Mouse (Mus musculus) lung, embryonic 15.5 days (tissue): ENCODE data around the gene Scarb2. TPM values are rescaled to one million over a fixed set of nuclear protein-coding genes. Genes with fewer than 3 reads are reported as not detected.

Experiments
- ATAC-seq: fragments of 200-750 bp; cut with Nextera tagmentation; 2 replicates; pipeline ENCODE4 v1.8.0; 2017; ENCODE audit warnings: moderate number of reproducible peaks, borderline replicate concordance; ENCODE audit not compliant: low FRiP score, low TSS enrichment; ENCODE audit errors: extremely low read depth
- H3K27ac ChIP-seq: fragments of 300-500 bp; sonication (generic); 2 replicates; pipeline ENCODE4 v1.5.1; 2015; ENCODE audit warnings: moderate library complexity, mild to moderate bottlenecking, inconsistent platforms
- H3K27me3 ChIP-seq: fragments of 300-500 bp; sonication (generic); 2 replicates; pipeline ENCODE4 v1.6.1; 2015; ENCODE audit warnings: inconsistent platforms
- H3K36me3 ChIP-seq: fragments of 300-500 bp; sonication (generic); 2 replicates; pipeline ENCODE4 v1.6.1; 2015; ENCODE audit warnings: inconsistent platforms
- H3K4me1 ChIP-seq: fragments of 300-500 bp; sonication (generic); 2 replicates; pipeline ENCODE4 v1.6.1; 2015; ENCODE audit warnings: inconsistent platforms
- H3K4me2 ChIP-seq: fragments of 300-500 bp; sonication (generic); 2 replicates; pipeline ENCODE4 v1.6.1; 2015; ENCODE audit warnings: inconsistent platforms, mild to moderate bottlenecking, moderate library complexity
- H3K4me3 ChIP-seq: fragments of 300-500 bp; sonication (generic); 2 replicates; pipeline ENCODE4 v1.5.1; 2015; ENCODE audit warnings: mild to moderate bottlenecking, inconsistent platforms
- H3K9ac ChIP-seq: fragments of 300-500 bp; sonication (generic); 2 replicates; pipeline ENCODE4 v1.6.1; 2015; ENCODE audit warnings: inconsistent platforms
- H3K9me3 ChIP-seq: fragments of 300-500 bp; sonication (generic); 2 replicates; pipeline ENCODE4 v1.6.1; 2016; ENCODE audit warnings: inconsistent platforms
- WGBS: fragments of 180-500 bp; shearing (Covaris S2); methylation state at CpG from one replicate; pipeline ENCODE4 v1.1.7; 2015; 5-methylcytosine and 5-hydroxymethylcytosine counted together
- polyA plus RNA-seq: library from polyadenylated mRNA; unstranded; fragments of >200 nt; fragmentation: Nextera tagmentation; extraction: Ambion mirVana; gene quantifications from 2 replicates; pipeline ENCODE4 v1.2.1, GENCODE M21; 2015

The Scarb2 gene
- polyA plus RNA-seq, 1 experiment from 2014 or later: 17.2 TPM

GRCm38 (mm10) chr5:92465511-92465910, 41.1 kb downstream of the Scarb2 start:
- Histone ChIP-seq H3K27ac (no peak overlapping the region), H3K36me3 (peaks cover 4% of the 10 kb centered on the region; the same call in 1 of the 2 replicates), H3K27me3 (no peaks in the 10 kb centered on the region), H3K4me3 (no peak overlapping the region), H3K9ac (no peak overlapping the region), H3K4me2 (no peak overlapping the region), H3K4me1 (peaks cover 19% of the 10 kb centered on the region), H3K9me3 (no peaks in the 10 kb centered on the region)
- WGBS: 85% methylated on average over 5 of the region's 5 CpGs
- no peak for ATAC-seq

GRCm38 (mm10) chr5:92461321-92461720, 45.3 kb downstream of the Scarb2 start:
- Histone ChIP-seq H3K4me2 (no peak overlapping the region), H3K4me1 (no peaks in the 10 kb centered on the region), H3K9ac (no peak overlapping the region), H3K27me3 (no peaks in the 10 kb centered on the region), H3K9me3 (no peaks in the 10 kb centered on the region), H3K36me3 (peaks cover 17% of the 10 kb centered on the region; the same call in 1 of the 2 replicates), H3K27ac (no peak overlapping the region), H3K4me3 (no peak overlapping the region)
- WGBS: 16% methylated on average over 5 of the region's 5 CpGs
- no peak for ATAC-seq

DNA sequence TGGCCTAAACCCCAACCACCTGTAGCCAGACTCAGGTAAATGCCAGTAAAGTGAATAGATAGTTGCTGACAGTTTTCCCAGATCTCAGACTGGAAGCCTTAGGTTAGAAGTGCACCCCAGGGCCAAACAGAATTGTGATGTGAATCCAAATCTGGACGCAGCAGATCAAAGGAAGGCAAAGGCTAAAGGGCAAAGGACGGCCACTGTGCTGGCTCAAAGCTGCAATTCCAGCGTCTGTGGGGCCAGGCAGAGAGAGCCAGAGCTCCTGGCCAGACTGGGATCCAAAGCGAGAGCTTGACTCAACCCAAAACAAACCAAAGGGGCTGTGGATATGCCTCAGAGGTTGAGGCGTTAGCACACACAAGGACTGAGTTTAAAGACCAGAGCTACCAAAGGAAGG, 47.9 kb downstream of the Scarb2 start:
- no peak overlapping the region for H3K9ac ChIP-seq
- 50% methylated on average over 5 of the region's 5 CpGs for WGBS
- H3K36me3 ChIP-seq: peaks cover 27% of the 10 kb centered on the region
- no peaks in the 10 kb centered on the region for H3K4me1 ChIP-seq
- H3K4me2 ChIP-seq: no peak overlapping the region
- no peaks in the 10 kb centered on the region for H3K27me3 ChIP-seq
- H3K4me3 ChIP-seq: no peak overlapping the region
- no peak for ATAC-seq
- no peaks in the 10 kb centered on the region for H3K9me3 ChIP-seq
- no peak overlapping the region for H3K27ac ChIP-seq

DNA sequence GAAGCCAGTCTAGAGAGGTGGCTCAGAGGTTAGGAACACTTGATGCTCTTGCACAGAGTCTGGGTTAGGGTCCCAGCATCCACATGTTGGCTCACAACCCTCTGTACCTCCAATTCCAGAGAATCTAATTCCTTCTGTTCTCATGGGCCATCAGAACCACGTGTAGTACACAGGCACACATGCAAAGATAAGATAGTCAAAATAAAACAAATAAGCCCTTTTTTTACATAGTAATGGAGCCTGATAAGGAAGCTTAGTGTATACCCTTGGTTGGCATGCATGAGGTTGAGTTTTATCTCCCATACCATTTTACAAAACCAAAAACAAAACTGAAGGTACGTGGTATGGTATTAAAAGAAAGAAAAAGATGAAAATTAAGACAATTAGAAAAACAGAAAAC, 49.2 kb downstream of the Scarb2 start:
- Histone ChIP-seq H3K4me1 (no peaks in the 10 kb centered on the region), H3K4me3 (no peak overlapping the region), H3K9ac (no peak overlapping the region), H3K27ac (no peak overlapping the region), H3K36me3 (peaks cover 35% of the 10 kb centered on the region), H3K4me2 (no peak overlapping the region), H3K9me3 (no peaks in the 10 kb centered on the region), H3K27me3 (no peaks in the 10 kb centered on the region)
- no peak for ATAC-seq
- 65% methylated on average over 2 of the region's 2 CpGs for WGBS

DNA sequence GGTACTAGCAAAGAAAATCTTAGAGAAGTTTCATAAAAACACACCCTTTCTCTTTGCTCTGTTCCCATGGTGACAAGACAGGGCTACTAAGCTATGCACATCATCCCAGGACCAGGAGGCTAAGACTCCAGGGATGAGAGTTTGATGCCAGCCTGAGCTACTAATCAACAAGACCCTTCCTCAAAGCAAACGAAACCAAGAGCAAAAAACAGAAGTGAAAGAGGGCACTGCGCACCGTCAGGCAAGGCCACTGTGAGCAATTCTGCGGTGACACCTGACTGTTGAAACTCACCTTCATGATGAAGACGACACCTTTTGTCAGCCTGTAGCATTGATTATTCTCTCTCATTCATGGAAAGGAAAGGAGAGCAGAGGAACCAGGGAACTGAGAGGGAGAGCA, 53.8 kb downstream of the Scarb2 start:
- Histone ChIP-seq H3K27ac (no peak overlapping the region), H3K9me3 (no peaks in the 10 kb centered on the region), H3K4me3 (no peak overlapping the region), H3K4me1 (no peaks in the 10 kb centered on the region), H3K9ac (no peak overlapping the region), H3K36me3 (peaks cover 68% of the 10 kb centered on the region), H3K4me2 (no peak overlapping the region), H3K27me3 (no peaks in the 10 kb centered on the region)
- ATAC-seq: no peak
- 94% methylated on average over 5 of the region's 5 CpGs for whole genome bisulfite sequencing

DNA sequence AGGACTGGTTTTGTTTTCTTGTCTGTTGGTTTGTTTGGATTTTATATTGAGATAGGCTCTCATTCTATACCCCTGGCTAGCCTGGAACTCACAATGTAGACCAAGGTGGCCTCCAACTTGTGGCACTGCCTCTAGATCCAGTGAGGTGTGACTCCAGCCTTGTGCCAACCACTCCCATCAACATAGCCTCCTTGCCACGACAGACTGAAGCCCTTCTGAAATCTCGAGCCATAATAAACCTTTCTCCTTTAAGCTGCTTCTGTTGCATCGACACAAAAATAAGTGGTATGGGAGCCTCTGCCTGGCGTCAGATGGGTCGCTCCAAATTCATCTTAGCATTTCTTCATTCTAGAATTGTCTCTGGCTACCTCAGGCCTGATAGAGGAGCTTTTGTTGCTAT, 59.9 kb downstream of the Scarb2 start:
- peaks cover 70% of the 10 kb centered on the region for H3K36me3 ChIP-seq
- no peaks in the 10 kb centered on the region for H3K4me1 ChIP-seq
- 93% methylated on average over 5 of the region's 5 CpGs for WGBS
- ATAC-seq: no peak
- no peak overlapping the region for H3K27ac ChIP-seq
- H3K9ac ChIP-seq: no peak overlapping the region
- no peaks in the 10 kb centered on the region for H3K9me3 ChIP-seq
- H3K4me2 ChIP-seq: no peak overlapping the region
- H3K27me3 ChIP-seq: no peaks in the 10 kb centered on the region
- no peak overlapping the region for H3K4me3 ChIP-seq

DNA sequence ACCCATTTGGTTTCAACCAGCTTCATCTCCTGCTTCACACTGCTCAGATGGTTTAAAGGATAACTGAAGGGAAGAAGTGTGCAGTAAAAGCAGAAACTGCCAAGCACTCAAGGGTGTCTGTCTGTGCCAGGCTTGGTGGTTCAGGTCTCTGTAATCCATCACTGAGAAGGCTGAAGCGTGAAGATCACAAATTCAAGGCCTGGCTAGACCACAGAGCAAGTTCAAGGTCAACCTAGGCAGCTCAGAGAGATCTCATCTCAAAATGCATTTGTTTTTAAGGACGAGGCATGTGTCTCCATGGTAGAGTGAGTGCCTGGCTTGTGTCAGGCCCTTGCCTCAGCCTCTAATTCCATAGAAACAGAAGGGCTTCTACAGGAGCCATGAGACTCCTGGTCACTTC, 61.6 kb downstream of the Scarb2 start:
- Histone ChIP-seq H3K27me3 (no peaks in the 10 kb centered on the region), H3K9ac (no peak overlapping the region), H3K4me3 (no peak overlapping the region), H3K4me1 (no peaks in the 10 kb centered on the region), H3K27ac (no peak overlapping the region), H3K36me3 (peaks cover 55% of the 10 kb centered on the region), H3K4me2 (no peak overlapping the region), H3K9me3 (no peaks in the 10 kb centered on the region)
- 88% methylated on average over 2 of the region's 2 CpGs for WGBS
- ATAC-seq: no peak

DNA sequence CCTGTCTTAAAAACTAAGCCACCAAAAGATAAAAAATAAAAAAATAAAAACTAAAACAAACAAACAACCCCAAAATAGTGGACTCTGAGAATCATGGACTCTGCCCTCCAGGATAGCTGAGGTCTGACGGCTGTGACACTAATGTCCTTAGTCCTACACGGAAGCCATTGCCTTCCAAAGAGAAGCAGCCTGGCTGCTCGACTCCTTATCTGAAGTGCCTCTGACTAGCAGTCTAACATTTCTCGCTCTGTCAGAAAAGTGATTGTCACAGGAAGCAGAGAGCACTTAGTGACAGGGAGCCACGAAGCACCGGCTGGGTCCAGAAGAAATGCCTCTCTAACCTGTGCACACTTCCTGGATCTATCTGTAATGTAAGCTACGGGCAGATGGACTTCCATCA, 63.7 kb downstream of the Scarb2 start:
- H3K27me3 ChIP-seq: no peaks in the 10 kb centered on the region
- no peaks in the 10 kb centered on the region for H3K9me3 ChIP-seq
- H3K4me2 ChIP-seq: no peak overlapping the region
- no peak overlapping the region for H3K4me3 ChIP-seq
- no peak for ATAC-seq
- 28% methylated on average over 7 of the region's 7 CpGs for WGBS
- no peak overlapping the region for H3K9ac ChIP-seq
- no peak overlapping the region for H3K27ac ChIP-seq
- peaks cover 34% of the 10 kb centered on the region for H3K36me3 ChIP-seq
- H3K4me1 ChIP-seq: no peaks in the 10 kb centered on the region

DNA sequence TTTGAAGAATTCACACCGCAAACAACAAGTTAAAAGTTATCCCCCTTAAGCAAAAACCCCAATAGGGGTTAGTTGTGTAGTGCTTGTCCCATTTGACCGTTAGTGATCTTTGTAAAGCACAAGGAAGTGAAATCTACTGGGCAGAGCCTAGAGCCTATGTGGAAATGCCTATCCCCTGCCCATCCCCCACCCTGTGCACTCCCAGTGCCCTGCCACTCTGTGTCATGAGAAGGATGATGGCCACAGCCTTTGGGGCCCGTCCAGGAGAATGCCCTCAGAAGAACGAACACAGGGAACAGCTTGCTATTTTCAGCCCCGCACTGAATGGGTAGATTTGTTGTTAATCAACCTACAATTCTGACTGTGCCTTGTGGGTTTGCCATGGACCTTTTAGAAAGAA, 65.1 kb downstream of the Scarb2 start:
- H3K36me3 ChIP-seq: peaks cover 21% of the 10 kb centered on the region
- no peak overlapping the region for H3K4me3 ChIP-seq
- H3K4me1 ChIP-seq: no peaks in the 10 kb centered on the region
- no peaks in the 10 kb centered on the region for H3K9me3 ChIP-seq
- H3K4me2 ChIP-seq: no peak overlapping the region
- 61% methylated on average over 5 of the region's 5 CpGs for WGBS
- H3K9ac ChIP-seq: no peak overlapping the region
- ATAC-seq: no peak
- H3K27ac ChIP-seq: no peak overlapping the region
- H3K27me3 ChIP-seq: no peaks in the 10 kb centered on the region

- ATAC-seq: no peak
- 80% methylated on average over 8 of the region's 8 CpGs for WGBS
- no peak overlapping the region for H3K4me3 ChIP-seq
- no peak overlapping the region for H3K4me2 ChIP-seq
- no peak overlapping the region for H3K27ac ChIP-seq
- H3K27me3 ChIP-seq: no peaks in the 10 kb centered on the region
- H3K36me3 ChIP-seq: peaks cover 4% of the 10 kb centered on the region; the same call in 1 of the 2 replicates
- H3K4me1 ChIP-seq: peaks cover 8% of the 10 kb centered on the region
- H3K9me3 ChIP-seq: no peaks in the 10 kb centered on the region
- no peak overlapping the region for H3K9ac ChIP-seq
These were observed 68.1 kb downstream of the Scarb2 start for GRCm38 (mm10) chr5:92438540-92438939.

GRCm38 (mm10) chr5:92435025-92435584, 71.5 kb downstream of the Scarb2 start, which contains the start of gene Nup54:
Gene Nup54, minus strand, starts transcription at chr5:92435219.
- Histone ChIP-seq H3K27ac (peak within 1 kb of the TSS; percentile 87), H3K9ac (peak within 1 kb of the TSS; percentile 98), H3K9me3 (no peaks in the 10 kb centered on the region), H3K4me2 (peak within 1 kb of the TSS; percentile 84), H3K36me3 (no peaks in the 10 kb centered on the region), H3K4me1 (peaks cover 15% of the 10 kb centered on the region), H3K4me3 (peak within 1 kb of the TSS; percentile 68), H3K27me3 (no peaks in the 10 kb centered on the region)
- WGBS: 1% methylated on average over 34 of the region's 34 CpGs
- peak; percentile 100 for ATAC-seq

- 0% methylated on average over 17 of the region's 39 CpGs for WGBS
- Histone ChIP-seq H3K4me1 (peaks cover 15% of the 10 kb centered on the region), H3K27ac (peak overlapping the region; percentile 87), H3K36me3 (no peaks in the 10 kb centered on the region; the same call in 1 of the 2 replicates), H3K27me3 (no peaks in the 10 kb centered on the region), H3K4me2 (peak overlapping the region; percentile 84), H3K9ac (peak overlapping the region; percentile 98), H3K9me3 (no peaks in the 10 kb centered on the region), H3K4me3 (peak overlapping the region; percentile 68)
- peak; percentile 81 for ATAC-seq
These were observed 72.1 kb downstream of the Scarb2 start for GRCm38 (mm10) chr5:92434571-92434985.

DNA sequence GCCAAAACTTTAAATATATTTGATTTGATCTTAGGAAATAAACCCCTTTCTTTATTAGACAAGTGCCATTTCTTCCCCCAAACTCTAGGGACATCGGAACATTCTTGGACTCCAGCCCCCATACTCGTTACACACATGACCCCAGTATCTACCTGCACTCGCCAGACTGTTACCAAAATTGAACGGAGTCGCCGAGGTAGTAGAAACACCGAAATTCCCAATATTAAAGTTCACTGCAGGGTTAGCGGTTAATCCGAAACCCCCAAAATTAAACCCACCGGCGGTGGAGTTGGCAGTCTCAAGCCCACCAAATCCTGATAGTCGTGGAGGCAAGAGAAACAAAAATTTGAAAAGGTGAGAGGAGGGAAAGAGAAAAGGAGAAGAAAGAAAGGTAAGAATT, 72.6 kb downstream of the Scarb2 start:
- under 1% methylated on average over 12 of the region's 12 CpGs for WGBS
- no peak for ATAC-seq
- Histone ChIP-seq H3K27ac (peak overlapping the region; percentile 87; the same call in 1 of the 2 replicates), H3K4me3 (peak overlapping the region; percentile 68), H3K9ac (peak overlapping the region; percentile 98), H3K36me3 (peaks cover 5% of the 10 kb centered on the region), H3K9me3 (no peaks in the 10 kb centered on the region), H3K27me3 (no peaks in the 10 kb centered on the region), H3K4me1 (peaks cover 15% of the 10 kb centered on the region), H3K4me2 (peak overlapping the region; percentile 84)
